Mouse (Mus musculus) neural tube, embryonic 14.5 days (tissue): ENCODE measurements around the gene Hbs1l. TPM values are rescaled to one million over a fixed set of nuclear protein-coding genes. Genes with fewer than 3 reads are reported as not detected.
A peak's percentile ranks its signal among the peaks of the same experiment; 100 is the strongest.

ENCODE experiments used
- ATAC-seq: fragments of 200-750 bp; cut with Nextera tagmentation; 2 replicates; pipeline ENCODE4 v1.8.0; 2017; ENCODE audit warnings: low read depth, mild to moderate bottlenecking, moderate TSS enrichment, moderate library complexity
- H3K27ac ChIP-seq: fragments of 300-500 bp; sonication (generic); 2 replicates; pipeline ENCODE4 v1.5.1; 2014; ENCODE audit warnings: low read depth, mild to moderate bottlenecking, control low read depth, low read length, moderate library complexity, mixed read lengths
- H3K27me3 ChIP-seq: fragments of 300-500 bp; sonication (generic); 2 replicates; pipeline ENCODE4 v1.6.1; 2014; ENCODE audit warnings: low read length; ENCODE audit not compliant: control insufficient read depth, insufficient read depth
- H3K36me3 ChIP-seq: fragments of 300-500 bp; sonication (generic); 2 replicates; pipeline ENCODE4 v1.6.1; 2014; ENCODE audit warnings: low read length, mixed read lengths; ENCODE audit not compliant: control insufficient read depth, insufficient read depth
- H3K4me1 ChIP-seq: fragments of 300-500 bp; sonication (generic); 2 replicates; pipeline ENCODE4 v1.6.1; 2014; ENCODE audit warnings: low read length; ENCODE audit not compliant: control insufficient read depth, insufficient read depth
- H3K4me2 ChIP-seq: fragments of 300-500 bp; sonication (generic); 2 replicates; pipeline ENCODE4 v1.6.1; 2014; ENCODE audit warnings: mild to moderate bottlenecking, low read depth, low read length, control low read depth
- H3K4me3 ChIP-seq: fragments of 300-500 bp; sonication (generic); 2 replicates; pipeline ENCODE4 v1.5.1; 2014; ENCODE audit warnings: low read depth, low read length, control low read depth, mixed read lengths
- H3K9ac ChIP-seq: fragments of 300-500 bp; sonication (generic); replicated peaks from 2 replicates; pipeline ENCODE4 v1.6.1; 2014; ENCODE audit warnings: low read depth, mild to moderate bottlenecking, control low read depth, low read length, mixed read lengths
- H3K9me3 ChIP-seq: fragments of 300-500 bp; sonication (generic); 2 replicates; pipeline ENCODE4 v1.6.1; 2016; ENCODE audit warnings: low read length; ENCODE audit not compliant: control insufficient read depth
- WGBS: fragments of 180-500 bp; shearing (Covaris S2); extraction: QIAGEN DNeasy Blood & Tissue Kit; methylation state at CpG from one replicate; pipeline ENCODE4 v1.1.7; 2014; 5-methylcytosine and 5-hydroxymethylcytosine counted together
- polyA plus RNA-seq: library from polyadenylated mRNA; unstranded; fragments of >200 nt; fragmentation: Nextera tagmentation; extraction: Ambion mirVana; gene quantifications from 2 replicates; pipeline ENCODE4 v1.2.1, GENCODE M21; 2014

Gene Hbs1l
- 97.5 and 107 TPM in 2 replicates for polyA plus RNA-seq

- Histone ChIP-seq H3K9me3 (no peaks in the 10 kb centered on the region), H3K9ac (peak within 1 kb of the TSS; percentile 81), H3K4me1 (peaks cover 11% of the 10 kb centered on the region), H3K36me3 (peaks cover 9% of the 10 kb centered on the region; the same call in 1 of the 2 replicates), H3K27me3 (no peaks in the 10 kb centered on the region), H3K4me3 (peak within 1 kb of the TSS; percentile 85), H3K27ac (peak within 1 kb of the TSS; percentile 62; the same call in 1 of the 2 replicates), H3K4me2 (peak within 1 kb of the TSS; percentile 68)
- peak; percentile 98 for ATAC-seq
- under 1% methylated on average over 65 of the region's 81 CpGs for WGBS
These were observed at the start of gene Hbs1l for GRCm38 (mm10) chr10:21295759-21296621. Gene Hbs1l, plus strand, starts transcription at chr10:21295979.

GRCm38 (mm10) chr10:21248556-21248955 is 47.2 kb upstream of the Hbs1l start:
- H3K4me2 ChIP-seq, result no peak overlapping the region
- H3K4me3 ChIP-seq, result no peak overlapping the region
- H3K4me1 ChIP-seq, result no peaks in the 10 kb centered on the region
- H3K27me3 ChIP-seq, result no peaks in the 10 kb centered on the region
- no peak overlapping the region for H3K9ac ChIP-seq
- no peak overlapping the region for H3K27ac ChIP-seq
- H3K9me3 ChIP-seq, result no peaks in the 10 kb centered on the region
- WGBS, result 87% methylated on average over 4 of the region's 4 CpGs
- ATAC-seq, result no peak
- H3K36me3 ChIP-seq, result no peaks in the 10 kb centered on the region

DNA sequence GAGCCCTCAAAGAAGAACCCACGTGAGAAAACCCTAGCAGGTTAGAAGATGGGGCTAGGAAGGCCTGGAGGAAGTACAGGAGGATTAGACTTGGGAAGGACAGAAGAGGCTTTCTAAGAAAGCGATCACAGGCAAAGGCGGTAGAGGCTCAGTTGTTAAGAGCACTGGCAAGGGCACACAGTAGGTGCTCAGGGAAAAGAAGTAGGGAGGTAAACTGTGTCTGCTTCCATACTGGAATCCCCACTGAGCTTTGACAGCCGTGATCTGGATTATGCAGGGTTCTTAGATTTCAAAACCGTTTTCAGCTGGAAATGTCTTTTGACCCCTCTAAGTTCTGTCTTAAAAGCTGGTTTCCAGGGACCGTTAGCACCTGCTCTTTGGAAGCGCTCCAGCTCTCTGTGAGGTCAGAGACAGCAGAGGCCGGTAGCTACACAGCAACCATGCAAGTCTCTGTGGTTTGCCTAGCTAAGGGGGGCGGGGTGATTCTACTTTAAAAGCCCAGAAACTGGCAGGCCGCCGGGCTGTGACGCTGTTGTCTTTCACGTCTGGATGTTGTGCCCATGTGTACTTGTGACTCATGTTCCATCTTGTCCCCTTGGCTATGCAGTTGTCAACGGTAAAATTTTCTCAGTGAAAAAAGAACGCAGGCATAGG is 43.8 kb upstream of the Hbs1l start:
- 70% methylated on average over 15 of the region's 15 CpGs for WGBS
- no peaks in the 10 kb centered on the region for H3K36me3 ChIP-seq
- H3K4me1 ChIP-seq, result no peaks in the 10 kb centered on the region
- H3K4me3 ChIP-seq, result no peak overlapping the region
- no peaks in the 10 kb centered on the region for H3K9me3 ChIP-seq
- no peak overlapping the region for H3K9ac ChIP-seq
- ATAC-seq, result no peak
- H3K27ac ChIP-seq, result no peak overlapping the region
- no peaks in the 10 kb centered on the region for H3K27me3 ChIP-seq
- H3K4me2 ChIP-seq, result no peak overlapping the region

DNA sequence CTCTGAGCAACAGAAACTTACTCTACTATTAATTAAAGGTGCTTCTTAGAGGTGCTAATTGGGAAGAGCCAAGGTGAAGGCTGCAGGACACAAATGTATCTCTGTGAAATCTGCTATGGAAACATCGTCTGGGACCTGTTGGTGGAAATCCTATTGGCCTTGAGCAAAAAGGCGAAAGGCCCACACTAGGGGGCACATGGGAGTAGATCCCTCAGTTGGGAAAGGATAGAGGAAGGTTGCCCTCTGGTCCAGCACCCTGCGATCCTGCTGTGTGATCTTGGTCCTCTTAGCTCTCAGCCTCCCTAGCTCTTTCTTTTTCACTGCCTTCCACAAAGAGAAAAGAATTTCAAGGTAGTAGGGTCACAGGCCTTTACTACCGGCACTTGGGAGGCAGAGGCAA is 43.0 kb upstream of the Hbs1l start:
- no peak overlapping the region for H3K27ac ChIP-seq
- no peak overlapping the region for H3K9ac ChIP-seq
- WGBS, result 93% methylated on average over 4 of the region's 4 CpGs
- no peak overlapping the region for H3K4me2 ChIP-seq
- no peak overlapping the region for H3K4me3 ChIP-seq
- no peaks in the 10 kb centered on the region for H3K27me3 ChIP-seq
- ATAC-seq, result no peak
- H3K36me3 ChIP-seq, result no peaks in the 10 kb centered on the region
- H3K9me3 ChIP-seq, result no peaks in the 10 kb centered on the region
- H3K4me1 ChIP-seq, result no peaks in the 10 kb centered on the region

- WGBS, result 93% methylated on average over 12 of the region's 12 CpGs
- H3K36me3 ChIP-seq, result no peaks in the 10 kb centered on the region
- no peaks in the 10 kb centered on the region for H3K4me1 ChIP-seq
- H3K27me3 ChIP-seq, result no peaks in the 10 kb centered on the region
- H3K9me3 ChIP-seq, result no peaks in the 10 kb centered on the region
- no peak overlapping the region for H3K4me2 ChIP-seq
- no peak overlapping the region for H3K9ac ChIP-seq
- no peak overlapping the region for H3K4me3 ChIP-seq
- ATAC-seq, result no peak
- no peak overlapping the region for H3K27ac ChIP-seq
These were observed 41.3 kb upstream of the Hbs1l start for GRCm38 (mm10) chr10:21254266-21255140.

DNA sequence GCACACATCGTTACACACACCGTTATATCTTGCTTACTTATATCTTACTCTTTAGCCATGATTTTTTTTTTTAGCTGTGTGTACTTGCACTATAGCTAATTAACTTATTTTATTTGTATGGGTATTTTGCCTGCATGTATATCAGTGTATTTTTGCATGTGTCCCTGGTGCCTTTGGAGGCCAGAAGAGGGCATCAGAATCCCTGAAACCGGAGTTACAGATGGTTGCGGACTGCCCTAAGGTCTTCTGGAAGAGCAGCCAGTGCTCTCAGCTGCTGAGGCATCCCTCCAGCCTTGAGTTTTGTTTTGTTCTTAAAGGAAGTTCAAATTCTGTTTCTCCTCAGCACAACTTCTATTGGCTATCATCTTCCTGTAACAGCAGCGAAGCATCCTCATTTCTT is 38.5 kb upstream of the Hbs1l start:
- WGBS, result 73% methylated on average over 5 of the region's 5 CpGs
- no peak overlapping the region for H3K9ac ChIP-seq
- no peaks in the 10 kb centered on the region for H3K4me1 ChIP-seq
- no peaks in the 10 kb centered on the region for H3K9me3 ChIP-seq
- H3K27ac ChIP-seq, result no peak overlapping the region
- H3K27me3 ChIP-seq, result no peaks in the 10 kb centered on the region
- ATAC-seq, result no peak
- H3K4me3 ChIP-seq, result no peak overlapping the region
- no peak overlapping the region for H3K4me2 ChIP-seq
- no peaks in the 10 kb centered on the region for H3K36me3 ChIP-seq

GRCm38 (mm10) chr10:21259649-21260048 is 36.1 kb upstream of the Hbs1l start:
- H3K9me3 ChIP-seq, result no peaks in the 10 kb centered on the region
- no peak overlapping the region for H3K4me2 ChIP-seq
- WGBS, result 81% methylated on average over 2 of the region's 2 CpGs
- no peaks in the 10 kb centered on the region for H3K4me1 ChIP-seq
- no peak for ATAC-seq
- H3K27ac ChIP-seq, result no peak overlapping the region
- no peaks in the 10 kb centered on the region for H3K36me3 ChIP-seq
- H3K9ac ChIP-seq, result no peak overlapping the region
- no peak overlapping the region for H3K4me3 ChIP-seq
- no peaks in the 10 kb centered on the region for H3K27me3 ChIP-seq

DNA sequence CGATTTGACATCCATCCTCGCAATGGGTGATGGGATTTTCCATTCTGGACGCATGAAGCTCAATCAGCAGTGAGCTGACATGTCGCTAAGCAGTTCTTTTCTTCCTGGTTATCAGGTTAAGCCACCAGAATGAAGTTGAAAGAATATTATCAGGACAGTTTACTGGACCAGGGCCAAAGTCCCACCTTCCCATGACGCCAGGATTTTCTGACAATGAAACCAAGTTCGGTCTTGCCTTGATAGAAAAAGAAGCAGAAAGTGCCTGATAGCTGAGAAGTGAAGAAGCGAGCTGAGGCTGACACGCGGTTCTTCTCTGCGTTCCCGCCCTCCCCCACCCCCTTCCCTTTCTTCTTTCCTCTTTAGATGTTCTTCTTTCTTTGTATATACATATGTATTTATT is 30.6 kb upstream of the Hbs1l start:
- no peaks in the 10 kb centered on the region for H3K4me1 ChIP-seq
- H3K4me3 ChIP-seq, result no peak overlapping the region
- H3K4me2 ChIP-seq, result no peak overlapping the region
- no peak for ATAC-seq
- WGBS, result 87% methylated on average over 11 of the region's 11 CpGs
- no peaks in the 10 kb centered on the region for H3K36me3 ChIP-seq
- H3K9me3 ChIP-seq, result no peaks in the 10 kb centered on the region
- no peak overlapping the region for H3K9ac ChIP-seq
- no peak overlapping the region for H3K27ac ChIP-seq
- H3K27me3 ChIP-seq, result no peaks in the 10 kb centered on the region
